Mouse (Mus musculus): ENCODE measurements around the gene Akap8l. TPM values are rescaled to one million over a fixed set of nuclear protein-coding genes. Genes with fewer than 3 reads are reported as not detected.

Akap8l gene
- polyA plus RNA-seq, 1 experiment from 2014 or later: 44.3 TPM

Small RNA genes within 50 kb of the gene (microRNA-seq; reads per million reads assigned to microRNA genes)
- gene Gm22201 (ENCODE audit: borderline number of aligned reads): not detected

Other genes starting within 250 kb of the Akap8l start
- 17.7 and 18.2 TPM in 2 replicates for gene Notch3, start 183.8 kb downstream of the Akap8l start, polyA plus RNA-seq (2014; fragmentation: Nextera tagmentation; extraction: Ambion mirVana)
- not detected in 2 replicates for gene Ephx3, start 161.1 kb downstream of the Akap8l start, polyA plus RNA-seq (2014; fragmentation: Nextera tagmentation; extraction: Ambion mirVana)
- gene Brd4, start 65.9 kb downstream of the Akap8l start, polyA plus RNA-seq (2014; fragmentation: Nextera tagmentation; extraction: Ambion mirVana): 81.5 and 85.1 TPM in 2 replicates
- 53.4 and 53.9 TPM in 2 replicates for gene Akap8, start 29.4 kb downstream of the Akap8l start, polyA plus RNA-seq (2014; fragmentation: Nextera tagmentation; extraction: Ambion mirVana)
- gene Wiz, start 38.8 kb upstream of the Akap8l start, polyA plus RNA-seq (2014; fragmentation: Nextera tagmentation; extraction: Ambion mirVana): 27.5 and 31.9 TPM in 2 replicates
- gene Rasal3, start 53.0 kb upstream of the Akap8l start, polyA plus RNA-seq (2014; fragmentation: Nextera tagmentation; extraction: Ambion mirVana): 0.63 and 0.77 TPM in 2 replicates
- gene Pglyrp2, start 73.6 kb upstream of the Akap8l start, polyA plus RNA-seq (2014; fragmentation: Nextera tagmentation; extraction: Ambion mirVana): not detected in 2 replicates
- gene Cyp4f39, start 102.1 kb upstream of the Akap8l start, polyA plus RNA-seq (2014; fragmentation: Nextera tagmentation; extraction: Ambion mirVana): 0.46 and 0.98 TPM in 2 replicates
- 4.0 and 7.1 TPM in 2 replicates for gene Cyp4f17, start 155.4 kb upstream of the Akap8l start, polyA plus RNA-seq (2014; fragmentation: Nextera tagmentation; extraction: Ambion mirVana)
- 16.5 and 16.7 TPM in 2 replicates for gene Cyp4f16, start 186.0 kb upstream of the Akap8l start, polyA plus RNA-seq (2014; fragmentation: Nextera tagmentation; extraction: Ambion mirVana)